Mouse (Mus musculus): ENCODE measurements around the gene Slc15a4. TPM values are rescaled to one million over a fixed set of nuclear protein-coding genes. Genes with fewer than 3 reads are reported as not detected.

The Slc15a4 gene
- polyA plus RNA-seq, 1 experiment = not detected

DNA sequence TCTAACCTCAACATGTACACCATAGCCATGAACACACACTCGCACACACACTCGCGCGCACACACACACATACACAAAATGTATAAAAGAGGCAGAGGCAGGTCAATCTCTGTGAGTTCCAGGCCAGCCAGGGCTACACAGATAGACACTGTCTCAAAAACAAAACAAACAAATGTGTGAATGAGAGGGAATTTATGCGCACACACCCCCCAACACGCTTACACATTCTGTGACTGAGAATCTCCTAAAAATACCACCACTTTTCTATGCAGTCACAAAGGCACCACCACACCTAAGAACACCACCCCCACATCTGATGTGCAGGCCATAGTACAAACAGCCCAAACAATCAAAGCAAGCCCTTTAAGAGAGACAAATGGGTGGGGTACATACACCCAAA is 20.3 kb downstream of the Slc15a4 start:
- Histone ChIP-seq H3K4me1 (ENCODE audit: control insufficient read depth, insufficient read depth, low read length) (peaks cover 23% of the 10 kb centered on the region), H3K27ac (ENCODE audit: insufficient read depth, low read depth, low read length) (no peak overlapping the region), H3K4me3 (ENCODE audit: insufficient read depth, low read depth, low read length) (no peak overlapping the region)
- 90% methylated on average over 6 of the region's 6 CpGs for whole genome bisulfite sequencing
- no peak for TF ChIP-seq CTCF (IDR thresholded peaks at IDR 0.05; ENCODE audit: insufficient read depth, low read depth, low read length)
- no peak for TF ChIP-seq POLR2A (IDR thresholded peaks at IDR 0.05; ENCODE audit: insufficient read depth, low read depth, low read length)

- Histone ChIP-seq H3K27ac (ENCODE audit: insufficient read depth, low read depth, low read length) (no peak overlapping the region), H3K4me1 (ENCODE audit: control insufficient read depth, insufficient read depth, low read length) (peaks cover 23% of the 10 kb centered on the region), H3K4me3 (ENCODE audit: insufficient read depth, low read depth, low read length) (no peak overlapping the region)
- 84% methylated on average over 1 of the region's 1 CpGs for WGBS
- TF ChIP-seq CTCF (IDR thresholded peaks at IDR 0.05; ENCODE audit: insufficient read depth, low read depth, low read length) = no peak
- TF ChIP-seq POLR2A (IDR thresholded peaks at IDR 0.05; ENCODE audit: insufficient read depth, low read depth, low read length) = no peak
These were observed 20.8 kb downstream of the Slc15a4 start for GRCm38 (mm10) chr5:127611881-127612280.

DNA sequence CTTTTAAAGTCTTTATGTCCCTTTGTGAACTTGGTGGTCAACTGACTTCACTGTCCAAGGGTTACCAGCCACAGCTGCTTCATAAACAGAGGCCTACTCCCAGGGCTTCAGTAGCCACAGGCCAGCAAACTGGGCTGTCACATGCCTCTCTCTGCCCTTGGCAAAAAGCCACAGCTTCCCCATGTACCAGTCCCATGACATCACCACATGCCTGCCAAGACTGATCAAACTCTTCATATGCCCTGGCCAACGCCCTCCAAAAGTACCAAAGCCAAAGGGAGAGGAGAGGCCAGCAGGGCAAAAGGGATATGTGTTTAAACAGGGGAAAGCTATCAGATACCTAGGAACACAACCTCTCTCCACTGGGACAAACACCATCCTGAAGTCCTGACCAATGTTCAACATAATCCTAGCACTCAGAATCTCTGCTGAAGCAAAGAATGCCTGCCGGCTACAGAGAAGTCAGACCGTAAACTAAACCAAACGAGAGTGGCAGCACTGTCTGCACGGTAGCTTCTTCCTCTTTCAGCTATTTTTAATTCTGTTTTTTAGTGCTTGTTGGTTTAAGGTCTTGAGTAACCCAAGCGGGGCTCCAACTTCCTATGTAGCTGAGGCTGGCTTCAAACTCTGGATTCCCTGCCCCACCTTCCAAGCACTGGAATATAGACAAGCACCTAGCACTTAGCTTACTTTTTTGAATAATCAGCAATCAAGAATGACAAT is 21.7 kb downstream of the Slc15a4 start:
- Histone ChIP-seq H3K4me3 (ENCODE audit: insufficient read depth, low read depth, low read length) (no peak overlapping the region), H3K27ac (ENCODE audit: insufficient read depth, low read depth, low read length) (no peak overlapping the region; the same call in 1 of the 2 replicates), H3K4me1 (ENCODE audit: control insufficient read depth, insufficient read depth, low read length) (peaks cover 19% of the 10 kb centered on the region)
- no peak for TF ChIP-seq POLR2A (IDR thresholded peaks at IDR 0.05; ENCODE audit: insufficient read depth, low read depth, low read length)
- no peak for TF ChIP-seq CTCF (IDR thresholded peaks at IDR 0.05; ENCODE audit: insufficient read depth, low read depth, low read length)
- 66% methylated on average over 6 of the region's 6 CpGs for WGBS

DNA sequence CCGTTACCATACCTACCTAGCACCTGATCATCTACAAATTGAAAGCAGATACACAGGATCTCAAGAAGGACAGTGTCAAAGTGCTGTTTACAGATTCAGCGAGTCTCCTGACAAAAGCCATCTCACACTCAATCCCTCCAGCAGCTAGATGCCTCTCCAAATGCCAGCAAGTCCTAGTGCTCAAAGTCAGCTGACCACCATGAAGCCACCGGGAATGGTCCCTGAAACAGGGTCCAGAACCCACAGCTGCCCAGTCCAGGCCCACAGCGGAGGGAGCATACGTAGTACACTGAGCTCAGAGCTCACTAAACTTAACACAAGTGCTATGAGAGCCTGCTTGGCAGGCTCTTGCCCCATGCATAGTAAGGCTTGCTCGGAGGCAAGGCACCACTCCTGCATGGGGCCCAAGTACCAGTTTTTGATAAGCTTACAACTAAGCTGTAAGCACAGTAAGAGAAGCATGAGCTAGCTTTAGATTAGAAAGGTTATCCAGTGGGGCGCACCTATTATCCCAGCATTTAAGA is 23.4 kb downstream of the Slc15a4 start:
- Histone ChIP-seq H3K4me3 (ENCODE audit: insufficient read depth, low read depth, low read length) (no peak overlapping the region), H3K27ac (ENCODE audit: insufficient read depth, low read depth, low read length) (no peak overlapping the region), H3K4me1 (ENCODE audit: control insufficient read depth, insufficient read depth, low read length) (peaks cover 15% of the 10 kb centered on the region)
- no peak for TF ChIP-seq CTCF (IDR thresholded peaks at IDR 0.05; ENCODE audit: insufficient read depth, low read depth, low read length)
- TF ChIP-seq POLR2A (IDR thresholded peaks at IDR 0.05; ENCODE audit: insufficient read depth, low read depth, low read length) = no peak
- 86% methylated on average over 7 of the region's 7 CpGs for WGBS

DNA sequence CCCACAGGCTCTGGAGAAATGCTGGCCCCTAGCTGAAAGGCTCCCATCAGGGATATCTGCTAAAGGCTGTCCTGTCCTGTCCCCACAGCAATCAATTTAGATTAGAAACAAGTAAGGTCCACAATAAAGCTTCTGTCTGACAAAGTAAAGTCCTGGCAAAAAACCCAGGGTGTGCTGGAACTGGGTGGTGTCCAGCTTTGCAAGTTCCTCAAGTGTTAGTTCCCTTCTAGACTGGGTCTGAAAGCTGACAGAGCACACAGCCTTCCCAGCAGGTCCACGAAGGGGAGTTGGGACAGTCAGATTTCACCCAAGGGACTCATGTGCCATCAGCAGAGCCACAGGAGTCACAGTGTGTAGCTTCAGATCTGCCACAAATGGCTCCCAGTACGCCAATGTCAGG is 25.2 kb downstream of the Slc15a4 start:
- 52% methylated on average over 2 of the region's 2 CpGs for whole genome bisulfite sequencing
- no peak overlapping the region for H3K27ac ChIP-seq (ENCODE audit: insufficient read depth, low read depth, low read length)
- no peak overlapping the region for H3K4me3 ChIP-seq (ENCODE audit: insufficient read depth, low read depth, low read length)
- TF ChIP-seq CTCF (IDR thresholded peaks at IDR 0.05; ENCODE audit: insufficient read depth, low read depth, low read length) (no peak), POLR2A (IDR thresholded peaks at IDR 0.05; ENCODE audit: insufficient read depth, low read depth, low read length) (no peak)
- H3K4me1 ChIP-seq (ENCODE audit: control insufficient read depth, insufficient read depth, low read length) = peaks cover 15% of the 10 kb centered on the region

- no peak overlapping the region for H3K4me3 ChIP-seq (ENCODE audit: insufficient read depth, low read depth, low read length)
- H3K4me1 ChIP-seq (ENCODE audit: control insufficient read depth, insufficient read depth, low read length) = peaks cover 5% of the 10 kb centered on the region; the same call in 1 of the 2 replicates
- no peak overlapping the region for H3K27ac ChIP-seq (ENCODE audit: insufficient read depth, low read depth, low read length)
- no peak for TF ChIP-seq CTCF (IDR thresholded peaks at IDR 0.05; ENCODE audit: insufficient read depth, low read depth, low read length)
- TF ChIP-seq POLR2A (IDR thresholded peaks at IDR 0.05; ENCODE audit: insufficient read depth, low read depth, low read length) = no peak
- WGBS = 94% methylated on average over 5 of the region's 5 CpGs
These were observed 29.7 kb downstream of the Slc15a4 start for GRCm38 (mm10) chr5:127602996-127603395.

DNA sequence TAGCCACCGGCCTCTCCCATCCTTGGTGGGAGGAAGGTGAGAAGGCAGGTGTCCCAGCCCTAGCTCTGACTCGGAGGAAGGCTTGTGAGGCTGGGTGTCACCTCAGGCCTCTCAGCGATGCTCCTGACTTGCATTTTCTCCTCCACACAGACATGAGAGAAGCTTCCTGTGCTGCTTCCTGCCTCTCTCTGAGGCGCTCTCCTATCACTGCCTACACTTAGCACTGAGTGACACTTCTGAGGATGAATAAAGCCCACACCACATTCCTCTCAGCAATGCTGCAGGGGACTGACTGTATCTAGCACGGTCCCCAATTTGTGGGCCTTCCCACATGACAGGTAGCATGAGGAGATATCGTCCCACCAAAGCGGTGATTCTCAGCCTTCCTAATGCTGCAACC is 35.8 kb downstream of the Slc15a4 start:
- no peaks in the 10 kb centered on the region for H3K4me1 ChIP-seq (ENCODE audit: control insufficient read depth, insufficient read depth, low read length)
- H3K4me3 ChIP-seq (ENCODE audit: insufficient read depth, low read depth, low read length) = no peak overlapping the region
- WGBS = 89% methylated on average over 7 of the region's 7 CpGs
- no peak overlapping the region for H3K27ac ChIP-seq (ENCODE audit: insufficient read depth, low read depth, low read length)
- no peak for TF ChIP-seq CTCF (IDR thresholded peaks at IDR 0.05; ENCODE audit: insufficient read depth, low read depth, low read length)

DNA sequence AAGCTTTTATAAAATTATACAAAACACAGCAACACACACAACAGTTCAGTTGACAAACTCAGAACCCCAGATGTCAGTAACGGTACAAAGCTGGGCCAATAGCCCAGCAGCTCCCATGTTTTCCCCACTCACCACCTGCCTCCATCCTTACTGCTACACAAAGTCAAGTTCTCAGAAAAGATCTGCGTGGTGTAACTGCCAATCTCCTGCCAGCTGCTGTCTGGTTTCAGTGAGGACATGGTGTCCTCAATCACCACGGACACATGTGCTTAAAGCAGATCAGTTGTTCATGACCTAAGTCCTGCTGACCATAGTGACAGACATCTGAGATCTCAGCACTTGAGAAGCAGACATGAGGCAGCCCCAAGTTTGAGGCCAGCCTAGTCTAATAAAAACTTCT is 37.0 kb downstream of the Slc15a4 start:
- WGBS = 83% methylated on average over 3 of the region's 3 CpGs

GRCm38 (mm10) chr5:127592854-127593253 is 39.8 kb downstream of the Slc15a4 start:
- H3K4me1 ChIP-seq (ENCODE audit: control insufficient read depth, insufficient read depth, low read length) = no peaks in the 10 kb centered on the region
- H3K4me3 ChIP-seq (ENCODE audit: insufficient read depth, low read depth, low read length) = no peak overlapping the region
- WGBS = 74% methylated on average over 6 of the region's 6 CpGs
- no peak overlapping the region for H3K27ac ChIP-seq (ENCODE audit: insufficient read depth, low read depth, low read length)
- TF ChIP-seq POLR2A (IDR thresholded peaks at IDR 0.05; ENCODE audit: insufficient read depth, low read depth, low read length) = no peak
- no peak for TF ChIP-seq CTCF (IDR thresholded peaks at IDR 0.05; ENCODE audit: insufficient read depth, low read depth, low read length)

More for the DNA sequence above, 37.0 kb downstream of the Slc15a4 start:
- H3K4me1 ChIP-seq (ENCODE audit: control insufficient read depth, insufficient read depth, low read length) = no peaks in the 10 kb centered on the region
- TF ChIP-seq CTCF (IDR thresholded peaks at IDR 0.05; ENCODE audit: insufficient read depth, low read depth, low read length) = no peak
- TF ChIP-seq POLR2A (IDR thresholded peaks at IDR 0.05; ENCODE audit: insufficient read depth, low read depth, low read length) = no peak
- H3K4me3 ChIP-seq (ENCODE audit: insufficient read depth, low read depth, low read length) = no peak overlapping the region
- H3K27ac ChIP-seq (ENCODE audit: insufficient read depth, low read depth, low read length) = no peak overlapping the region

All from olfactory bulb, adult 2 months (tissue).